9 mouse cellular contexts compared by ENCODE assay signal in the genomic region with DNA sequence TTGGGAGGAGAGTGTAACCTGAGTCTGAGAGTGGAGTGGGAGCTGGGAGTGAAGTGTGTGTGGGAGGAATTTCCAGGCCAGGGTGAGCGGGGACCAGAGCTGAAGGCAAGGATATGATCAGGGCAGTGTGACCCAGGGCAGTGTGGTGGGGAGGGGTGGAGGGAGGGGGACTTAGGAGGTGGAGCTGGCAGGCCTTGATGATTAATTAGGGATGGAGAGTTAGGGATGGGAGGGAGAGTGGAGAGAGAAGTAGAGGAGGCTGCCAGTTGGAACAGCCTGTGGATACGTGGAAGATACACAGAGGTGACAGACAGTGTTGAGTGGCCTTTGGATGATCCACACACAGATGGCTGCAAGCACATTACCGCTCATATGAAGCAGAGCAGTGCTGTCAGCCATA. TPM values are rescaled to one million over a fixed set of nuclear protein-coding genes. Genes with fewer than 3 reads are reported as not detected.
DNase-seq lines count a peak whose midpoint lies in the region; ATAC-seq and TF ChIP-seq lines count a peak whose summit lies in the region.
"Had no signal": no experiment of that assay in that cellular context is flagged by ENCODE, and none has a peak within 500 bp of the region (broad histone marks: within the 10 kb centered on the region; RNA-seq: fewer than 3 reads in every experiment).

No protein-coding gene starts in this region.

- H3K4me2 ChIP-seq in kidney, embryonic 15.5 days = no peak overlapping the region; the same call in 1 of the 2 replicates
- H3K4me2 ChIP-seq in forebrain, embryonic 12.5 days = 0 out of 2 replicates have a peak overlapping the region, but pooled peaks have one; percentile 8

- WGBS in kidney, embryonic 15.5 days = 8% methylated on average over 3 of the region's 3 CpGs
- 32% methylated on average over 3 of the region's 3 CpGs for WGBS in forebrain, embryonic 12.5 days
- 21% methylated on average over 3 of the region's 3 CpGs for WGBS in limb, embryonic 10.5 days

- H3K27ac ChIP-seq in kidney, embryonic 15.5 days = peak overlapping the region; percentile 57
- H3K27ac ChIP-seq in forebrain, embryonic 12.5 days = peak overlapping the region; percentile 14; the same call in 1 of the 2 replicates
- peak overlapping the region; percentile 38 for H3K27ac ChIP-seq in limb, embryonic 10.5 days
- H3K27ac ChIP-seq: liver, embryonic 14.5 days had no signal

- H3K27me3 ChIP-seq in kidney, embryonic 15.5 days = no peaks in the 10 kb centered on the region
- no peaks in the 10 kb centered on the region for H3K27me3 ChIP-seq in forebrain, embryonic 12.5 days
- H3K27me3 ChIP-seq in limb, embryonic 10.5 days (ENCODE audit: low read depth, poor library complexity, severe bottlenecking) = no peaks in the 10 kb centered on the region

- no peak overlapping the region for H3K4me3 ChIP-seq in kidney, embryonic 15.5 days (replicated peaks)
- H3K4me3 ChIP-seq in forebrain, embryonic 12.5 days (replicated peaks) = no peak overlapping the region
- H3K4me3 ChIP-seq in limb, embryonic 10.5 days = no peak overlapping the region

- no peak for TF ChIP-seq CTCF in brain, embryonic 14.5 days (IDR thresholded peaks at IDR 0.05; ENCODE audit: borderline replicate concordance, extremely low read depth, insufficient read depth, insufficient read length)

- H3K36me3 ChIP-seq in kidney, embryonic 15.5 days = 0 out of 2 replicates have a peak, but pooled peaks cover 8% of the 10 kb centered on the region
- H3K36me3 ChIP-seq in forebrain, embryonic 12.5 days (replicated peaks) = no peaks in the 10 kb centered on the region
- H3K36me3 ChIP-seq in limb, embryonic 10.5 days = peaks cover 32% of the 10 kb centered on the region

- no peak for TF ChIP-seq POLR2A in brain, embryonic 14.5 days (IDR thresholded peaks at IDR 0.05; ENCODE audit: borderline replicate concordance, extremely low read depth, insufficient read depth, insufficient read length, poor library complexity, severe bottlenecking)

- H3K4me1 ChIP-seq in kidney, embryonic 15.5 days = peaks cover 67% of the 10 kb centered on the region
- H3K4me1 ChIP-seq in forebrain, embryonic 12.5 days = peaks cover 69% of the 10 kb centered on the region
- peaks cover 75% of the 10 kb centered on the region for H3K4me1 ChIP-seq in limb, embryonic 10.5 days

- DNase-seq in kidney, postnatal 14 days = no peak
- peak; percentile 87 for DNase-seq in brain, embryonic 14.5 days (ENCODE audit: low read depth)
- DNase-seq in limb, embryonic 10.5 days (ENCODE audit: low spot score) = no peak
- DNase-seq in urinary bladder, postnatal 4 days (ENCODE audit: low spot score in 2 of 2) = no peak
- DNase-seq in layer of hippocampus, postnatal 36 days = no peak
- no peak for DNase-seq in left cerebral cortex, adult 8-10 months (ENCODE audit: low spot score in 2 of 2)

- H3K9me3 ChIP-seq in kidney, embryonic 15.5 days (replicated peaks) = no peaks in the 10 kb centered on the region
- H3K9me3 ChIP-seq in forebrain, embryonic 12.5 days = no peaks in the 10 kb centered on the region
- H3K9me3 ChIP-seq in limb, embryonic 10.5 days (replicated peaks) = no peaks in the 10 kb centered on the region

- ATAC-seq in kidney, embryonic 15.5 days (replicated peaks; ENCODE audit: low FRiP score) = peak; percentile 86
- ATAC-seq in forebrain, embryonic 12.5 days (ENCODE audit: low FRiP score) = peak; percentile 34; the same call in 1 of the 2 replicates

- H3K9ac ChIP-seq in kidney, embryonic 15.5 days = no peak overlapping the region
- no peak overlapping the region for H3K9ac ChIP-seq in forebrain, embryonic 12.5 days
- H3K9ac ChIP-seq: liver, embryonic 14.5 days had no signal

RNA-seq across cellular contexts. Expression of a gene that starts 38.1 kb away (rescaled TPM):
- polyA plus RNA-seq in kidney, embryonic 15.5 days (2015; fragmentation: Nextera tagmentation; extraction: Ambion mirVana) = 11.8 and 13.5 TPM in 2 replicates
- polyA plus RNA-seq in brain, embryonic 14.5 days (2012; rRNA removed) = 14.3 and 19.4 TPM in 2 replicates
- 16.6 and 17.9 TPM in 2 replicates for polyA plus RNA-seq in forebrain, embryonic 12.5 days (2016; fragmentation: Nextera tagmentation; extraction: Ambion mirVana)
- polyA plus RNA-seq in limb, embryonic 10.5 days (2016; fragmentation: Nextera tagmentation; extraction: Ambion mirVana) = 17.5 and 23.0 TPM in 2 replicates
- total RNA-seq in layer of hippocampus, postnatal 36 days (2021) = 10 to 100 TPM; 24.9 to 25.2 TPM
- total RNA-seq in left cerebral cortex, adult 8-10 months (2022) = 10 to 100 TPM; 19.2 to 26.1 (median 22.1) TPM
